27 mouse cellular contexts compared by ENCODE assay signal in genomic region chr6:137514872-137515271, GRCm38 (mm10).
DNase-seq lines count a peak whose midpoint lies in the region; ATAC-seq and TF ChIP-seq lines count a peak whose summit lies in the region.
"Had no signal": no experiment of that assay in that cellular context is flagged by ENCODE, and none has a peak within 500 bp of the region (broad histone marks: within the 10 kb centered on the region; RNA-seq: fewer than 3 reads in every experiment).

No protein-coding gene starts in this region.

- ATAC-seq in kidney, postnatal 0 days (replicated peaks; ENCODE audit: low FRiP score, low read depth), result no peak
- ATAC-seq: forebrain, embryonic 15.5 days; intestine, postnatal 0 days; Patski had no signal

- no peak overlapping the region for H3K9ac ChIP-seq in kidney, postnatal 0 days (ENCODE audit: low read depth, low read length)
- H3K9ac ChIP-seq: embryonic facial prominence, embryonic 12.5 days; embryonic facial prominence, embryonic 15.5 days; forebrain, embryonic 12.5 days; forebrain, embryonic 15.5 days; heart, embryonic 13.5 days; hindbrain, embryonic 15.5 days had no signal

- no peak overlapping the region for H3K4me3 ChIP-seq in kidney, postnatal 0 days (replicated peaks; ENCODE audit: low read depth, low read length)
- H3K4me3 ChIP-seq: embryonic facial prominence, embryonic 12.5 days; embryonic facial prominence, embryonic 15.5 days; erythroblast, embryonic 14.5 days; forebrain, embryonic 12.5 days; forebrain, embryonic 15.5 days; heart, adult 2 months; heart, embryonic 10.5 days; heart, embryonic 13.5 days; hindbrain, embryonic 15.5 days had no signal

- peak; percentile 70 for DNase-seq in kidney, postnatal 0 days (ENCODE audit: low spot score)
- no peak for DNase-seq in kidney, adult 8-10 months
- DNase-seq in 3134 (ENCODE audit: extremely low read depth, insufficient read length, low spot score) (peak; percentile 78), NIH3T3 (ENCODE audit: low read depth) (peak; percentile 65)
- DNase-seq in embryo, embryonic 10.5 days (ENCODE audit: low spot score), result no peak
- no peak for DNase-seq in embryo, embryonic 9.5 days (ENCODE audit: extremely low spot score)
- DNase-seq: adrenal gland, adult 2 months; adrenal gland, postnatal 14 days; cerebellum, adult 11 months; cerebellum, adult 8-10 months; cerebellum, postnatal 10 days; cerebellum, postnatal 36 days; gastrocnemius, postnatal 10 days; gastrocnemius, postnatal 36 days; heart, adult 2 months; heart, postnatal 14 days; heart, postnatal 4 days had no signal

- no peak overlapping the region for H3K4me2 ChIP-seq in kidney, postnatal 0 days (ENCODE audit: low read length)
- H3K4me2 ChIP-seq: embryonic facial prominence, embryonic 12.5 days; embryonic facial prominence, embryonic 15.5 days; forebrain, embryonic 12.5 days; forebrain, embryonic 15.5 days; heart, embryonic 13.5 days; hindbrain, embryonic 15.5 days had no signal

- no peak overlapping the region for H3K27ac ChIP-seq in kidney, postnatal 0 days
- H3K27ac ChIP-seq: embryonic facial prominence, embryonic 12.5 days; embryonic facial prominence, embryonic 15.5 days; forebrain, embryonic 12.5 days; forebrain, embryonic 15.5 days; heart, adult 2 months; heart, embryonic 10.5 days; heart, embryonic 13.5 days; hindbrain, embryonic 15.5 days had no signal

- H3K27me3 ChIP-seq in kidney, postnatal 0 days (ENCODE audit: insufficient read depth, low read length), result no peaks in the 10 kb centered on the region
- H3K27me3 ChIP-seq: embryonic facial prominence, embryonic 12.5 days; embryonic facial prominence, embryonic 15.5 days; forebrain, embryonic 12.5 days; forebrain, embryonic 15.5 days; heart, embryonic 13.5 days; hindbrain, embryonic 15.5 days; Patski had no signal

- no peak for TF ChIP-seq CTCF in kidney, postnatal 0 days (IDR thresholded peaks at IDR 0.05; ENCODE audit: low read depth)

- WGBS in kidney, postnatal 0 days, result 51% methylated on average over 4 of the region's 4 CpGs

- H3K4me1 ChIP-seq in kidney, postnatal 0 days (replicated peaks; ENCODE audit: insufficient read depth, low read length), result no peaks in the 10 kb centered on the region
- H3K4me1 ChIP-seq: embryonic facial prominence, embryonic 12.5 days; embryonic facial prominence, embryonic 15.5 days; forebrain, embryonic 15.5 days; heart, embryonic 10.5 days had no signal

- no peaks in the 10 kb centered on the region for H3K9me3 ChIP-seq in kidney, postnatal 0 days (replicated peaks; ENCODE audit: low read length)
- H3K9me3 ChIP-seq: embryonic facial prominence, embryonic 12.5 days; embryonic facial prominence, embryonic 15.5 days; forebrain, embryonic 12.5 days; forebrain, embryonic 15.5 days; heart, embryonic 10.5 days; heart, embryonic 13.5 days; hindbrain, embryonic 15.5 days had no signal

- no peaks in the 10 kb centered on the region for H3K36me3 ChIP-seq in kidney, postnatal 0 days (ENCODE audit: insufficient read depth, low read length)
- H3K36me3 ChIP-seq: embryonic facial prominence, embryonic 12.5 days; forebrain, embryonic 12.5 days; forebrain, embryonic 15.5 days; heart, embryonic 10.5 days had no signal

Comparison
In these comparisons a context has a peak if more than half of its experiments do, and no peak if none do; other contexts are left out.
1. DNase-seq: peak in kidney, postnatal 0 days (single experiment), 3134 (single experiment) and NIH3T3 (single experiment); none in kidney, adult 8-10 months (0 of 2), embryo, embryonic 10.5 days (single experiment) and embryo, embryonic 9.5 days (single experiment).